Comparison of ENCODE assay signal across 10 mouse cellular contexts in genomic region chr17:64480607-64481038, GRCm38 (mm10).
DNase-seq lines count a peak whose midpoint lies in the region; ATAC-seq and TF ChIP-seq lines count a peak whose summit lies in the region.
"Had no signal": no experiment of that assay in that cellular context is flagged by ENCODE, and none has a peak within 500 bp of the region (broad histone marks: within the 10 kb centered on the region; RNA-seq: fewer than 3 reads in every experiment).

No protein-coding gene starts in this region.

- no peak overlapping the region for H3K4me3 ChIP-seq in liver, adult 2 months (ENCODE audit: insufficient read depth, low read depth, low read length)
- H3K4me3 ChIP-seq: embryonic facial prominence, embryonic 15.5 days; heart, embryonic 15.5 days had no signal

- no peak for TF ChIP-seq CTCF in liver, adult 2 months (IDR thresholded peaks at IDR 0.05; ENCODE audit: low read depth, low read length)

- no peak overlapping the region for H3K9ac ChIP-seq in liver, adult 2 months (ENCODE audit: low read depth, low read length)
- H3K9ac ChIP-seq: embryonic facial prominence, embryonic 15.5 days; heart, embryonic 15.5 days had no signal

- peak; percentile 86 for DNase-seq in liver, adult 2 months (ENCODE audit: extremely low read depth, low read depth, low spot score)
- no peak for DNase-seq in liver
- DNase-seq in adrenal gland, adult 2 months = peak; percentile 64
- DNase-seq in kidney, adult 8-10 months = peak; percentile 51 to 55
- peak; percentile 17 for DNase-seq in lung, postnatal 14 days
- no peak for DNase-seq in right cerebral cortex, postnatal 14 days
- DNase-seq in urinary bladder, adult 18-20 months (ENCODE audit: low spot score in 2 of 2) = no peak

- peaks cover 2% of the 10 kb centered on the region; the same call in 1 of the 2 replicates for H3K4me1 ChIP-seq in liver, adult 2 months (ENCODE audit: control insufficient read depth, insufficient read depth, low read length)
- H3K4me1 ChIP-seq: embryonic facial prominence, embryonic 15.5 days; heart, embryonic 15.5 days had no signal

- no peak for ATAC-seq in inflammation-experienced regulatory T-cells, adult 6 months

- no peaks in the 10 kb centered on the region for H3K79me2 ChIP-seq in liver, adult 2 months (ENCODE audit: control insufficient read depth, insufficient read depth, low read length)

- no peak for TF ChIP-seq POLR2A in liver, adult 2 months (IDR thresholded peaks at IDR 0.05; ENCODE audit: extremely low read depth, insufficient read depth, low read length)

- H3K27ac ChIP-seq in liver, adult 2 months (replicated peaks; ENCODE audit: insufficient read depth, low read depth, low read length) = no peak overlapping the region
- H3K27ac ChIP-seq: embryonic facial prominence, embryonic 15.5 days; heart, embryonic 15.5 days had no signal

- H3K36me3 ChIP-seq in liver, adult 2 months (ENCODE audit: control insufficient read depth, insufficient read depth, low read length) = no peaks in the 10 kb centered on the region
- H3K36me3 ChIP-seq: embryonic facial prominence, embryonic 15.5 days; heart, embryonic 15.5 days had no signal

- H3K27me3 ChIP-seq in liver, adult 2 months (ENCODE audit: control insufficient read depth, insufficient read depth, low read length) = no peaks in the 10 kb centered on the region
- H3K27me3 ChIP-seq: embryonic facial prominence, embryonic 15.5 days; heart, embryonic 15.5 days had no signal

- WGBS in liver, adult 2 months = 2% methylated on average over 1 of the region's 1 CpGs

Comparison
In these comparisons a context has a peak if more than half of its experiments do, and no peak if none do; other contexts are left out.
1. DNase-seq: peak in liver, adult 2 months (single experiment), adrenal gland, adult 2 months (single experiment), kidney, adult 8-10 months (2 of 2) and lung, postnatal 14 days (single experiment); none in liver (single experiment), right cerebral cortex, postnatal 14 days (single experiment) and urinary bladder, adult 18-20 months (0 of 2).